Mouse (Mus musculus) neural tube, embryonic 15.5 days (tissue): ENCODE results near the gene Oip5. TPM values are rescaled to one million over a fixed set of nuclear protein-coding genes. Genes with fewer than 3 reads are reported as not detected.
"Not testable (repeated sequence)": the region's sequence is repeated elsewhere in the genome, so short reads cannot be mapped to it uniquely, and the experiment has no call there.

Source experiments
- ATAC-seq: fragments of 200-750 bp; cut with Nextera tagmentation; 2 replicates; pipeline ENCODE4 v1.8.0; 2017; ENCODE audit warnings: mild to moderate bottlenecking, moderate TSS enrichment, moderate library complexity; ENCODE audit not compliant: low FRiP score
- H3K27ac ChIP-seq: fragments of 300-500 bp; sonication (generic); replicated peaks from 2 replicates; pipeline ENCODE4 v1.5.1; 2015; ENCODE audit warnings: mild to moderate bottlenecking, inconsistent platforms
- H3K27me3 ChIP-seq: fragments of 300-500 bp; sonication (generic); replicated peaks from 2 replicates; pipeline ENCODE4 v1.6.1; 2015; ENCODE audit warnings: inconsistent platforms
- H3K36me3 ChIP-seq: fragments of 300-500 bp; sonication (generic); 2 replicates; pipeline ENCODE4 v1.6.1; 2015; ENCODE audit warnings: inconsistent platforms
- H3K4me1 ChIP-seq: fragments of 300-500 bp; sonication (generic); 2 replicates; pipeline ENCODE4 v1.6.1; 2015; ENCODE audit warnings: inconsistent platforms
- H3K4me2 ChIP-seq: fragments of 300-500 bp; sonication (generic); 2 replicates; pipeline ENCODE4 v1.6.1; 2015; ENCODE audit warnings: inconsistent platforms, mild to moderate bottlenecking, moderate library complexity
- H3K4me3 ChIP-seq: fragments of 300-500 bp; sonication (generic); replicated peaks from 2 replicates; pipeline ENCODE4 v1.5.1; 2015; ENCODE audit warnings: mild to moderate bottlenecking, inconsistent platforms
- H3K9ac ChIP-seq: fragments of 300-500 bp; sonication (generic); replicated peaks from 2 replicates; pipeline ENCODE4 v1.6.1; 2015; ENCODE audit warnings: mild to moderate bottlenecking, inconsistent platforms
- H3K9me3 ChIP-seq: fragments of 300-500 bp; sonication (generic); replicated peaks from 2 replicates; pipeline ENCODE4 v1.6.1; 2016; ENCODE audit warnings: inconsistent platforms
- WGBS: fragments of 180-500 bp; shearing (Covaris S2); methylation state at CpG from one replicate; pipeline ENCODE4 v1.1.7; 2015; ENCODE audit warnings: mixed read lengths; 5-methylcytosine and 5-hydroxymethylcytosine counted together
- polyA plus RNA-seq: library from polyadenylated mRNA; unstranded; fragments of >200 nt; fragmentation: Nextera tagmentation; extraction: Ambion mirVana; gene quantifications from 2 replicates; pipeline ENCODE4 v1.2.1, GENCODE M21; 2015

Oip5 gene
- polyA plus RNA-seq, 1 experiment from 2014 or later: 4.6 TPM

GRCm38 (mm10) chr2:119605361-119605973 is 12.8 kb downstream of the Oip5 start:
- no peak overlapping the region for H3K4me3 ChIP-seq
- no peak for ATAC-seq
- peaks cover 32% of the 10 kb centered on the region; the same call in 1 of the 2 replicates for H3K36me3 ChIP-seq
- H3K4me1 ChIP-seq: peaks cover 17% of the 10 kb centered on the region
- no peak overlapping the region for H3K4me2 ChIP-seq
- no peaks in the 10 kb centered on the region for H3K9me3 ChIP-seq
- no peak overlapping the region for H3K9ac ChIP-seq
- H3K27me3 ChIP-seq: no peaks in the 10 kb centered on the region
- no peak overlapping the region for H3K27ac ChIP-seq
- WGBS: 88% methylated on average over 6 of the region's 6 CpGs

- WGBS: 81% methylated on average over 2 of the region's 2 CpGs
- Histone ChIP-seq H3K9ac (no peak overlapping the region), H3K36me3 (peaks cover 42% of the 10 kb centered on the region), H3K27ac (no peak overlapping the region), H3K4me2 (no peak overlapping the region), H3K9me3 (no peaks in the 10 kb centered on the region), H3K4me3 (no peak overlapping the region), H3K27me3 (no peaks in the 10 kb centered on the region), H3K4me1 (peaks cover 20% of the 10 kb centered on the region)
- no peak for ATAC-seq
These were observed 14.4 kb downstream of the Oip5 start for GRCm38 (mm10) chr2:119603909-119604308.

GRCm38 (mm10) chr2:119602488-119602887 is 15.8 kb downstream of the Oip5 start:
- Histone ChIP-seq H3K4me2 (no peak overlapping the region), H3K9me3 (no peaks in the 10 kb centered on the region), H3K36me3 (peaks cover 44% of the 10 kb centered on the region), H3K4me1 (peaks cover 28% of the 10 kb centered on the region), H3K27ac (no peak overlapping the region), H3K4me3 (no peak overlapping the region), H3K9ac (no peak overlapping the region), H3K27me3 (no peaks in the 10 kb centered on the region)
- ATAC-seq: no peak
- 91% methylated on average over 1 of the region's 1 CpGs for WGBS

GRCm38 (mm10) chr2:119601575-119601974 is 16.7 kb downstream of the Oip5 start:
- not testable (repeated sequence) for H3K4me3 ChIP-seq, H3K27ac ChIP-seq, H3K4me2 ChIP-seq, ATAC-seq, H3K9ac ChIP-seq, H3K9me3 ChIP-seq, H3K27me3 ChIP-seq
- 54% methylated on average over 3 of the region's 3 CpGs for WGBS
- H3K36me3 ChIP-seq: peaks cover 47% of the 10 kb centered on the region
- H3K4me1 ChIP-seq: peaks cover 35% of the 10 kb centered on the region

- H3K4me3 ChIP-seq: no peak overlapping the region
- no peak overlapping the region for H3K9ac ChIP-seq
- H3K36me3 ChIP-seq: peaks cover 51% of the 10 kb centered on the region
- no peaks in the 10 kb centered on the region for H3K27me3 ChIP-seq
- H3K4me2 ChIP-seq: no peak overlapping the region
- no peaks in the 10 kb centered on the region for H3K9me3 ChIP-seq
- no peak overlapping the region for H3K27ac ChIP-seq
- peaks cover 39% of the 10 kb centered on the region for H3K4me1 ChIP-seq
- 78% methylated on average over 4 of the region's 4 CpGs for WGBS
- ATAC-seq: no peak
These were observed 17.2 kb downstream of the Oip5 start for GRCm38 (mm10) chr2:119601027-119601426.

GRCm38 (mm10) chr2:119596781-119597330 is 21.4 kb downstream of the Oip5 start:
- 96% methylated on average over 8 of the region's 8 CpGs for WGBS
- H3K9me3 ChIP-seq: no peaks in the 10 kb centered on the region
- no peaks in the 10 kb centered on the region for H3K27me3 ChIP-seq
- H3K9ac ChIP-seq: no peak overlapping the region
- H3K4me2 ChIP-seq: no peak overlapping the region
- no peak for ATAC-seq
- peaks cover 50% of the 10 kb centered on the region for H3K4me1 ChIP-seq
- no peak overlapping the region for H3K27ac ChIP-seq
- no peak overlapping the region for H3K4me3 ChIP-seq
- peaks cover 36% of the 10 kb centered on the region for H3K36me3 ChIP-seq

GRCm38 (mm10) chr2:119595308-119595707 is 23.0 kb downstream of the Oip5 start:
- Histone ChIP-seq H3K4me2 (peak overlapping the region; percentile 59), H3K9me3 (no peaks in the 10 kb centered on the region)

GRCm38 (mm10) chr2:119594113-119594981 is 23.9 kb downstream of the Oip5 start:
- WGBS: under 1% methylated on average over 61 of the region's 61 CpGs
- Histone ChIP-seq H3K9ac (peak overlapping the region; percentile 77), H3K4me2 (peak overlapping the region; percentile 59), H3K9me3 (no peaks in the 10 kb centered on the region), H3K4me1 (peaks cover 36% of the 10 kb centered on the region), H3K27ac (peak overlapping the region; percentile 82), H3K4me3 (peak overlapping the region; percentile 92), H3K27me3 (no peaks in the 10 kb centered on the region), H3K36me3 (peaks cover 30% of the 10 kb centered on the region)
- peak; percentile 99 for ATAC-seq

More at GRCm38 (mm10) chr2:119595308-119595707, 23.0 kb downstream of the Oip5 start:
- Histone ChIP-seq H3K4me3 (peak overlapping the region; percentile 92), H3K27me3 (no peaks in the 10 kb centered on the region), H3K4me1 (peaks cover 38% of the 10 kb centered on the region), H3K36me3 (peaks cover 37% of the 10 kb centered on the region), H3K9ac (peak overlapping the region; percentile 77; the same call in 1 of the 2 replicates), H3K27ac (no peak overlapping the region)
- no peak for ATAC-seq
- 51% methylated on average over 4 of the region's 4 CpGs for WGBS

- H3K9ac ChIP-seq: 0 out of 2 replicates have a peak overlapping the region, but pooled peaks have one; percentile 8
These were observed 24.5 kb downstream of the Oip5 start for GRCm38 (mm10) chr2:119593765-119594112.

GRCm38 (mm10) chr2:119591247-119591646 is 27.0 kb downstream of the Oip5 start:
- Histone ChIP-seq H3K36me3 (peaks cover 6% of the 10 kb centered on the region), H3K9ac (no peak overlapping the region), H3K4me2 (no peak overlapping the region), H3K9me3 (no peaks in the 10 kb centered on the region), H3K27ac (no peak overlapping the region), H3K4me1 (peaks cover 18% of the 10 kb centered on the region), H3K27me3 (no peaks in the 10 kb centered on the region), H3K4me3 (no peak overlapping the region)
- no peak for ATAC-seq
- WGBS: 95% methylated on average over 3 of the region's 3 CpGs

More at GRCm38 (mm10) chr2:119593765-119594112, 24.5 kb downstream of the Oip5 start:
- H3K9me3 ChIP-seq: no peaks in the 10 kb centered on the region
- H3K4me1 ChIP-seq: peaks cover 35% of the 10 kb centered on the region
- no peaks in the 10 kb centered on the region for H3K27me3 ChIP-seq
- peak overlapping the region; percentile 92 for H3K4me3 ChIP-seq
- WGBS: 7% methylated on average over 7 of the region's 7 CpGs
- peak overlapping the region; percentile 82 for H3K27ac ChIP-seq
- peaks cover 25% of the 10 kb centered on the region for H3K36me3 ChIP-seq
- peak; percentile 15; the same call in 1 of the 2 replicates for ATAC-seq
- peak overlapping the region; percentile 59 for H3K4me2 ChIP-seq

GRCm38 (mm10) chr2:119587383-119587782 is 30.9 kb downstream of the Oip5 start:
- Histone ChIP-seq H3K27me3 (no peaks in the 10 kb centered on the region), H3K9me3 (no peaks in the 10 kb centered on the region), H3K36me3 (peaks cover 9% of the 10 kb centered on the region), H3K4me3 (no peak overlapping the region), H3K9ac (no peak overlapping the region), H3K27ac (no peak overlapping the region), H3K4me1 (no peaks in the 10 kb centered on the region), H3K4me2 (no peak overlapping the region)
- no peak for ATAC-seq
- 17% methylated on average over 4 of the region's 4 CpGs for WGBS
